Mouse (Mus musculus) kidney, postnatal 14 days (tissue): ENCODE data around the gene Hist1h3b.

Experiments used
- DNase-seq: peaks from one replicate; pipeline ENCODE4 v3.0.0; 2022; ENCODE audit warnings: mixed read lengths

Gene Hist1h3b

GRCm38 (mm10) chr13:23739069-23739921, 12.8 kb upstream of the Hist1h3b start:
- peak; percentile 96 for DNase-seq

DNA sequence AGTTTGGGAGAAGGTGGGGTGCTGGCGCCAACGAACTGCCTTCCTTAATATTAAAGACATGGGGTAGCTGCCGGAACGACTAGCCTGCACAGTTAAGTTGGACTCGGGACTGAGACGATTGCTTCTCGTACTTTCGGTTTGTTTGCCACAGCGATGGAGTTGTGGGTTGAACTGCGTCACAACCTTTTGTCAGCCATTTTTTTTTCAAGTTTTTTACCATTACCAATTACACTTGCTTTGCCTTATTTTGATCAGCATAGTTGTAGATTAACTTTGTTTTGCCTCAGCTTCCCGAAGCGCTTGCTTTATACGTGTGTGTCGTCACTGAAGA, 12.2 kb upstream of the Hist1h3b start:
- DNase-seq: no peak

DNA sequence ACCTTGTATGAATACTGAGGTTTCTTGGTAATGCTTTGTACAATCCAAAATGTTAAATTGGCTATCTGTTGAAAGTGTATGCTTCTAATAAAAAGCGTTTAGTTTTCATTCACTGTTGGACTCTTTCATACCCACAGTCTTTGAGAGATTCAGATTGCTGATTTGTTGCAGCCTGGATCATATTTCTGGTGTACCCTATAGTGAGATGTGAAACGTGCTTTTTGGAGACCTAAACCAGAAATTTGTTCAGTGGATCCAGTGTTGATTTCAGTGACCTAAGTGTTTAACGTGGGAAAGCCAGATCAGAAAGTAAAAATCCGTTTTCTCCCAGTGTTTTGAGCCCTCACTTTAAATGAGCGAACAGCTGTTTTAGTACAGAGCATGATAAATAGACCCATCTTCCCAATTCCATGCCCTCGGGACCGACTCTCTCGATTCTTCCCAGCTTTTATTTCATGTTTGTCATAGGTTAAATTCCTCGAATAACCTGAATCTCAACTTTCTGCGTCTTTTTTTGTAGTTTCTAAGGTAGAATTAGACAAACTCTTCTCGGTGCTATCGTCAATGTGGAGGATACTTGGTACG, 11.7 kb upstream of the Hist1h3b start:
- DNase-seq: no peak

DNA sequence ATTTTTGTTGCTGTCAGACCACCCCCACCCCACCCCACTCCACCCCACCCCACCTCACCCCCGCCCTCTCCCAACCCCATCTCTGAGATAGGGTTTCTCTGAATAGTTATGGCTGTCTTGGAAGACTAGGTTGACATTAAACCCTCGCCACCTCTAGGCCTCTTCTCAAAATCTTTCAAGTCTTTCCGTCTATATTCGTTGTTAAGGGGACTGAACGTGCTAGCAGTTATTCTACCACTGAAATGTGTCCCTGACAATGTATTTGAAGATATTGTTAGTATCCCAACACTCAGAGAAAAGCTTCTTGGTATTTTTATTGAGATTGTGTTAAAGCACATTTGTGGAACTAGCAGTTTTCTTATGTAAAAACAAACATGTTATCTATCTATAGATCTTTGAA, 11.2 kb upstream of the Hist1h3b start:
- no peak for DNase-seq

- DNase-seq: no peak
Observed at GRCm38 (mm10) chr13:23742007-23742406, 10.1 kb upstream of the Hist1h3b start.

DNA sequence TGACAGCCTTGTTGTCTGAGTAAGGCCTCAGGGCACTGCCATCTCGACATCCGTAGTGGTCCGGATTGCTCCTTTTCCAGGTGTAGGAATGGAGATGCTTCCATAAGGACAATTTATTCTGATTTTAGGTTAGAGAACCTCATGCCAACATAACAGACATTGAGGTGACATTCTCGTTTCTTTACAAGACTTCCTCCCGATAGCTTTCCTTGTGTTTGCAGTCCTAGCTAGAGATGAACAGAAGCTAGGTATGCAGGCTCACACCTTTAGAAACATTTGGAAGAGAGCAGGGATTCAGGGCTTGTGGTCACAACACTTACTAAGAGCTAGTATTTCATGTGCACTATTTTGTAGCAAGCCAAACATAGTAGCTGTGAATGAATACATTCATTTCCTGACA, 8.9 kb upstream of the Hist1h3b start:
- no peak for DNase-seq

- no peak for DNase-seq
Observed at GRCm38 (mm10) chr13:23743963-23744362, 8.1 kb upstream of the Hist1h3b start.

GRCm38 (mm10) chr13:23744421-23745380, 7.4 kb upstream of the Hist1h3b start:
- DNase-seq: no peak

- peak; percentile 91 for DNase-seq
Observed at GRCm38 (mm10) chr13:23745381-23746161, 6.5 kb upstream of the Hist1h3b start, which contains the start of gene Hist1h3c. Gene Hist1h3c (minus strand): TSS chr13:23745602.

GRCm38 (mm10) chr13:23746201-23747080, 5.6 kb upstream of the Hist1h3b start, which contains the start of gene Hist1h2bb:
Gene Hist1h2bb (plus strand): TSS chr13:23746734.
- peak; percentile 75 for DNase-seq

GRCm38 (mm10) chr13:23747081-23747891, 4.8 kb upstream of the Hist1h3b start:
- DNase-seq: no peak

DNA sequence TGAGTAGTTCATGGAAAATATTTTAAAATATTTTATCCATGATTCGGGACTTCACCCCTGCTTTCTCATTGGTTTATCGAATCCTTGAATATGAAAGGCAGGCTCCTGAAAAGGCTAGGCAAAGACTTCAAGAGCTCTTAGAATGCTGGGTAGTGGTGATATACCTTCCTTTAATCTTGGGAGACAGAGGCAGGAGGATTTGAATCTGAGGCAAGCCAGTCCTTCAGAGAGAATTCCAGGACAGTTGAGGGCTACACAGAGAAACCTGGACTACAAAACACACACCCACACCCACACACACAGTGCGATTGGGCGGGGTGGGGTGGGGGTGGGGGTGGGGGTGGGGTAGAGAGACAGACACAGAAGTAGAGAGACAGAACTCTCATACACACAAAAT, 4.2 kb upstream of the Hist1h3b start:
- DNase-seq: no peak

- no peak for DNase-seq
Observed at GRCm38 (mm10) chr13:23749563-23750121, 2.4 kb upstream of the Hist1h3b start.

- peak; percentile 39 for DNase-seq
Observed at GRCm38 (mm10) chr13:23750839-23751477, 1.1 kb upstream of the Hist1h3b start, which contains the start of gene Hist1h2ab. Gene Hist1h2ab (plus strand): TSS chr13:23751126.

DNA sequence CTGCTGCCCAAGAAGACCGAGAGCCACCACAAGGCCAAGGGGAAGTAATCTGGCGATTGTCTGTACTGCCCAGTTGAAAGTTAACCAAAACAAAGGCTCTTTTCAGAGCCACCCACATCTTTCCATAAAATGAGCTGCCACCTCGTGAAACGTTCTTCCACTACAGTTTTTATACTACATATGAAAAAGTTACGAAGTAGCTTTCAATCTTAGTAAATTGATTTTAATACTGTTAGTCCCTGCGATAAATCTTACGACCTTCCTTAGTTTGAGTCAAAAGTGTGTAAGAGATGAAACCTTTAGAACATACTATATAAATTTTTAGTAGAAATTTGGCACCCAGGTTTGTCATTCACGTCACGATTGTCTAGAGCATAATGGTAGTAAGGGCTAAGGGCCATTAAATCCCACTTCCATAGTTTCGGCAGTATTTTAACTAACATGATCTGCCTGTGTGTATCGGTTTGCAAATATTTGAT, 550 bp upstream of the Hist1h3b start:
- no peak for DNase-seq

DNA sequence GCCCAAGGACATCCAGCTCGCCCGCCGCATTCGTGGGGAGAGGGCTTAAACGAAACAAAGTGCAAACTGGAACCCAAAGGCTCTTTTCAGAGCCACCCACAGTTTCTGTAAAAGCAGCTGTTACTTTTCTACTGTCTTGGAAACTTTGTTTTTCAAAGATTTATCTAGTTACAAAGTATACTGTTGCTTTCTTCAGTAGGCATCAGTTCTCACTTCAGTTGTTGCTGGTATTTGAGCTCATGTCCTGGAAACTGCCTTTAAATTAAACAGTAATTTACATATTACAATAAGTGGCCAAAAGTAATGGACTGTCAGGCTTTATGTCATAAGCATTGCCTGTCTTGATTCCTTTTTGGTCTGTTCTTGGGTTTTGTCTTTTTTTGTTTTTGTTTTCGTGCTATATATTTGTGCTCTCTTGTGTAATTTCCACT, 690 bp downstream of the Hist1h3b start:
- DNase-seq: no peak

GRCm38 (mm10) chr13:23753314-23754078, 1.4 kb downstream of the Hist1h3b start:
- DNase-seq: no peak

DNA sequence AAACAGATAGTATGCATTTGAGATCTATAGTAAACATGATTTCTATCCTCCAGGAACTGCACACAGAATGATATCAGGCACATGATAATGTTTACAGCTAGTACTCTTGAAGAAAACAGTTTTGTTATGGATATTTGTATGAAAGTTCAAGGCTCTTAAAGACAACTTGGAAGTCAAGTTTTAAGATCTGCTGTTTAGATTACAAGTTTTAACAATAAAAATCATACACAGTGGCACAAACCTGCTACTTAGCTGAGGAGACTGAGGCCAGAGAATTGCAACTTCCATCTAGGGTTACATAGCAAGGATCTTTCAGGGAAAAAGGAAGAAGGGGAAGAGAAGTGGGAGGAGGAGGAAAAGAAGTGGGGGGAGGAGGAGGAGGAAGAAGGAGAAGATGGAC, 2.9 kb downstream of the Hist1h3b start:
- no peak for DNase-seq
